Mouse (Mus musculus) megakaryocyte, embryonic 14.5 days (primary cell): ENCODE data around the gene Pld5. TPM values are rescaled to one million over a fixed set of nuclear protein-coding genes. Genes with fewer than 3 reads are reported as not detected.

Source experiments
- H3K27me3 ChIP-seq: replicated peaks from 2 replicates; pipeline ENCODE3; 2012; ENCODE audit warnings: inconsistent platforms
- H3K36me3 ChIP-seq: replicated peaks from 2 replicates; pipeline ENCODE3; 2012; ENCODE audit warnings: low read length, inconsistent platforms, mixed read lengths
- H3K4me1 ChIP-seq: 2 replicates; pipeline ENCODE4 v1.6.1; 2012; ENCODE audit warnings: inconsistent platforms
- H3K4me3 ChIP-seq: replicated peaks from 2 replicates; pipeline ENCODE3; 2012; ENCODE audit warnings: moderate library complexity, mild to moderate bottlenecking, inconsistent platforms
- H3K9me3 ChIP-seq: 2 replicates; pipeline ENCODE4 v1.6.1; 2012; ENCODE audit warnings: inconsistent platforms
- FLI1 ChIP-seq: IDR thresholded peaks from 2 replicates; pipeline ENCODE4 v1.6.1; 2012; ENCODE audit warnings: low read length, inconsistent platforms, mixed read lengths
- GATA1 ChIP-seq: IDR thresholded peaks from 3 replicates; pipeline ENCODE4 v1.6.1; 2012; ENCODE audit warnings: mixed read lengths, low read length, inconsistent platforms, borderline replicate concordance
- polyA plus RNA-seq: library from polyadenylated mRNA; stranded (reverse); fragments of >175 nt; gene quantifications from 2 replicates; pipeline ENCODE4 v1.2.3, GENCODE M21; 2012; ENCODE audit warnings: low replicate concordance; ENCODE audit not compliant: insufficient read depth

Gene Pld5
- polyA plus RNA-seq, 1 experiment: not detected

DNA sequence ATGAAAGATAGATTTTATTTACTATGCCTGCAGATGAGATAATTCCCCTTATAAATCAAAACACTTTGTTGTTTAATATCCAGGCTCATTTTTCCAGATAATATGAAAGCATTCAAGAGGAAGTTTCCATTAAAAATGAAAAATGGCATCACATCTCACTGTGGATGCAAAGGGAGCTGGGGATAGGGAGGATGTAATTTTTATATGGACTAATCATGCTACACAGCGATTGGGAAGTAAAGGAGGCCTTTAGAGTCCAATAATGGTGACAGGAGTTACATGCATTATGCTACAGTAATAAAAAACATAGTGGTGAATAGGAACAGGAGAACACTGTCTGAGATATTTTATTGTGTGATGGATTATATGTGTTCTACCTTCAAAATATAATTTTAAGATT, 100.1 kb downstream of the Pld5 start:
- TF ChIP-seq GATA1: no peak
- TF ChIP-seq FLI1: no peak
- no peaks in the 10 kb centered on the region for H3K27me3 ChIP-seq
- H3K36me3 ChIP-seq: no peaks in the 10 kb centered on the region
- no peaks in the 10 kb centered on the region for H3K4me1 ChIP-seq
- no peak overlapping the region for H3K4me3 ChIP-seq
- peaks cover 8% of the 10 kb centered on the region; the same call in 1 of the 2 replicates for H3K9me3 ChIP-seq

DNA sequence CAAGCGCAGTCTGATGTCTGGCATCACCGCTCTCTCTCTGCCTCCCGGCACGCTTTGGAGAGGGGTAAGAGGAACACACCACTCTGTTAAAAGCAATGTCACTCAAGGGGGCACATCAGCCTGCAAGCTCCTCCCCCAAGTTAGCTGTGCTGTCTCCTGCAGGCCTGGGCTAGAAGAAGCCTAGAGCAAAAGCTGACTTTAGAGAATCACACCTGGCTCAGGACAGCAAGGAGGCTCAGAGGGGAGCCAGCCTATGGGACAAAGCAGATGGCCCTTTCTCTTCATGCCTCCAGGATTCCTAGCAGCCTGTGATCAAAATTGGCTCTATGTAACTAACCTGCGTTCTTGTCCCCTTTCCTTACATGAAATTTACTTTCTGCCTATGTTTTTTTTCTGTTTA, 107.3 kb downstream of the Pld5 start:
- Histone ChIP-seq H3K27me3 (no peaks in the 10 kb centered on the region), H3K36me3 (no peaks in the 10 kb centered on the region), H3K9me3 (peaks cover 11% of the 10 kb centered on the region), H3K4me1 (no peaks in the 10 kb centered on the region), H3K4me3 (no peak overlapping the region)
- TF ChIP-seq FLI1 (no peak), GATA1 (no peak)

DNA sequence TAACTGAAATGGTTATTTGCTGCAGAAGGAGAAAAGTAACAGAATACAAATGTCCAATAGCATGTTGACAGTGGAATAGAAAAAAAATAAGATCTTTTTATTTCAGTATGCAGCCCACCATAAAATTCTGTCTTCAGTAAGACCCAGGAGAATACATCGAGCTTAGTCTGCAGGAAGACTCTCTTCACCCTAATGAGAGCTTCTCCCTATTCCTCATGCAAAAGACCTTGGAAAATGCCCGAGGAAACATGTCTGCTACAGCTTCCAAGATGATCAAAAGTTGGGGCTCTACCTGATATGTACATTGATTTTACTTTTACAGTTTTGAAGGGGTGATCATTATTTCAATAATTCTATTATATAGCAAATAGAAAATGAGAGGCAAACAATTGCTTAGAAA, 108.0 kb downstream of the Pld5 start:
- Histone ChIP-seq H3K4me1 (no peaks in the 10 kb centered on the region), H3K36me3 (no peaks in the 10 kb centered on the region), H3K9me3 (peaks cover 11% of the 10 kb centered on the region), H3K27me3 (no peaks in the 10 kb centered on the region), H3K4me3 (no peak overlapping the region)
- TF ChIP-seq GATA1 (no peak), FLI1 (no peak)

DNA sequence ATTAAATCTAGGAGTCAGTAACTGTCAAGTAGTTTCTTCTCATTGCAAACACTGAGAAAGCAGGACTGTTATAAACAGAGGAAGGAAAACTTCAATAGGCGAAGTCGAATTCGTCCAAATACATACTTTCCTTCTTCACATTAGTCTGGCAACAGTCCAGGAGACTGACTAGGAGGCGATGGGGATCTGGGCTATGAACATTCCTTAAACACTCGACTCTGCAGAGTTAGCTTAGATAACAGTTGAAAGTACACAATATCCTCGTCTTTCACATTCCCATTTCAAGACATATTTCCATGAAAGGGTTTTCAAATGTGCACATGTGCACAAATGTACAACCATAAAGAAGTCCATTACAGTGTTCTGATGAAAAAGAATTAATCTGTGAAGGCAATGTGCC, 129.8 kb downstream of the Pld5 start:
- TF ChIP-seq FLI1 (no peak), GATA1 (no peak)
- Histone ChIP-seq H3K4me1 (no peaks in the 10 kb centered on the region), H3K36me3 (no peaks in the 10 kb centered on the region), H3K9me3 (peaks cover 6% of the 10 kb centered on the region), H3K27me3 (no peaks in the 10 kb centered on the region), H3K4me3 (no peak overlapping the region)

DNA sequence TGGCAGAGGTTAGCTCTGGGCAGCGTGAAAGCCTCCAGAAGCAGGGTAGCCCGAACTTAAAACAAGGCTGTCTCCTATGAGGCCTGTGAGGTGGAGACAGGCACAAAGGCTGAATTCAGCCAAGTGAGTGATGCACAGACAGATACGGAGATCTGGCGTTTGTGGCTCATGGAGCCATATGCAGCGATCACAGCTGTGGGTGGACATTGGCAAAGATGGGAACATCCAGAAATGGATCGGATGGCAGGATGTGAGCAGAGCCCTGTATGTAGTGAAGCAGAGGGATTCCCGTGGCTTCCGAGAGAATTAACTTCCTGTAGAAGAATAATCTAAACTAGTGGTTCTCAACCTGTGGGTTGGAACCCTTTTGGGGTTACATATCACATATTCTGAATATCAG, 140.7 kb downstream of the Pld5 start:
- Histone ChIP-seq H3K36me3 (no peaks in the 10 kb centered on the region), H3K4me1 (peaks cover 7% of the 10 kb centered on the region), H3K27me3 (no peaks in the 10 kb centered on the region), H3K4me3 (no peak overlapping the region), H3K9me3 (peaks cover 20% of the 10 kb centered on the region)
- TF ChIP-seq FLI1 (no peak), GATA1 (no peak)

DNA sequence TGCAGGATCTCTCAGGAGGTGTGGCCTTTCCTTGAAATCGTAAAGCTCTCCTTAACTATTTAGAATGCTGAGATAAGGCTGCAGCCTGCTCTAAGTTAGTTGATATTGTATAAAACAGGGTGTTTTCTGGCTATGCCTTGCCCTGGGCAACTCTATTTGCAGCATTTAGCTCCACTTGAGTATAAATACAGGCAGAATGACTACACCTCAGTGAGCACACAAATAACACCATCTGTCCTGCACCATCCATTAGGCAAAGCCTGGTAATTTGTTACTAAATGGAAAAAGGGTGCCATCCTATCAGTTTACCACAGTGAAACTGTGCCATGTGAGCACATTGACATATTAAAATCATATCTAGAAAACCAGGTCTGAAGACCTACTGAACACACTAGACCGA, 149.3 kb downstream of the Pld5 start:
- Histone ChIP-seq H3K36me3 (no peaks in the 10 kb centered on the region), H3K4me1 (peaks cover 8% of the 10 kb centered on the region), H3K9me3 (0 out of 2 replicates have a peak, but pooled peaks cover 4% of the 10 kb centered on the region), H3K27me3 (no peaks in the 10 kb centered on the region), H3K4me3 (no peak overlapping the region)
- TF ChIP-seq GATA1 (no peak), FLI1 (no peak)

DNA sequence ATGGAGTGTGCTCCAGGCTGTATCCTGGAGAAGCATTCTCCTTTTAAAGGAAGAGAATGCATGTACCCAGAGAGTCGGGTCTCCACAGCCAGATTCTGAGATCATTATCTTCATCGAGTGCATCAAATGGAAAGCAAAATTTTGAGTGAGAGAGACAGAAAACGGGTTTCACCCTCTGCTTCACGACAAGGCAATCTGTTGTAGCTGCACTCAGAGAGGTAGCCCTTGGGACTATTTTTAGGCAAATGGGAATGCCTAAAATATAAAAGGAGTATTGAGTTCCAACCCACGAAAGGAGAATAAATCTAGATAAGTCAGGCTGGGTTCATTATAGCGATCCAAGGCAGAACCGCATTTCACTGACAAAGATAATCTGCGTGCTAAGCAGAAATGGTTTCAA, 150.7 kb downstream of the Pld5 start:
- 0 out of 2 replicates have a peak, but pooled peaks cover under 1% of the 10 kb centered on the region for H3K4me1 ChIP-seq

DNA sequence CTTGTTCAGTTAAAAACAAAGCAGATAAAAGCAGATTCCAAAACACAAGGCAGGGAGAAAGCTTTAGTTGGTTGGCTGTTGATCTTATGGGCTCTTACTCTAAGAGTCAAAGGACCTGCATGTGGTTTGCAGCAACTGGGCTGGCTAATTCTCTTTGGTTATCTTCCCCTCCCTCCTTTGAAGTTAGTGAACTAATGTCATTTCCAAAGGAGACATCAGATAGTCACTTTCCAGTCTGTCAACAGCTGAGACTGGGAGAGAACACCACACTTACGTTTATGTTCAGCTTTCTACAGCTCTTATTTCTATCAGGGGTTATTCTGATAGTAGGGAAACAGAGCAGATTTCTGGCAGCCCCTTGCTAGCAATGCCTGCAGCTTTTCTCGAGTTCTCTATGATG, 151.3 kb downstream of the Pld5 start:
- Histone ChIP-seq H3K9me3 (peaks cover 10% of the 10 kb centered on the region; the same call in 1 of the 2 replicates), H3K36me3 (no peaks in the 10 kb centered on the region), H3K4me1 (no peaks in the 10 kb centered on the region), H3K27me3 (no peaks in the 10 kb centered on the region), H3K4me3 (no peak overlapping the region)
- TF ChIP-seq FLI1: no peak
- no peak for TF ChIP-seq GATA1

More for the DNA sequence above, 150.7 kb downstream of the Pld5 start:
- no peak overlapping the region for H3K4me3 ChIP-seq
- TF ChIP-seq GATA1: no peak
- no peak for TF ChIP-seq FLI1
- no peaks in the 10 kb centered on the region for H3K36me3 ChIP-seq
- H3K27me3 ChIP-seq: no peaks in the 10 kb centered on the region
- H3K9me3 ChIP-seq: peaks cover 4% of the 10 kb centered on the region; the same call in 1 of the 2 replicates

DNA sequence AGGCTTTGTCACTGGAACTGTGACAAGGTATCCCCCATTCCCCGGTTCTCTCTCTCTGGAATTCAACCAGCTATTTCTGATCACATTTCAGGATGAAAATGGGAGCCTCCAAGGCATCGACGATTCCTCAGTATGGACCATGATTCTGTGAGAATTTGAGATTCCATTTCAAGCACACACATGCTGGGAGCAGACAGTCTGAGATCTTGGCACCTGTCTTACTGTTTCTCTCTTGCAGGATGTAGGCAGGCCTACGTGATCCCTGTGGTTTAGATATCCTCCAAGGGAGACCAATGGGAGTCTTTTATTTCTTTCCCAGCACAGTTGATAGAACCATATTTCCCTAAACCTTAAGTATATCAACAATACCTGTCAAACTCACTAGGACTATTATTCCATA, 159.5 kb downstream of the Pld5 start:
- peaks cover 6% of the 10 kb centered on the region; the same call in 1 of the 2 replicates for H3K9me3 ChIP-seq
- no peak for TF ChIP-seq FLI1
- TF ChIP-seq GATA1: no peak
- H3K27me3 ChIP-seq: no peaks in the 10 kb centered on the region
- peaks cover 3% of the 10 kb centered on the region; the same call in 1 of the 2 replicates for H3K4me1 ChIP-seq
- H3K4me3 ChIP-seq: no peak overlapping the region
- H3K36me3 ChIP-seq: no peaks in the 10 kb centered on the region

DNA sequence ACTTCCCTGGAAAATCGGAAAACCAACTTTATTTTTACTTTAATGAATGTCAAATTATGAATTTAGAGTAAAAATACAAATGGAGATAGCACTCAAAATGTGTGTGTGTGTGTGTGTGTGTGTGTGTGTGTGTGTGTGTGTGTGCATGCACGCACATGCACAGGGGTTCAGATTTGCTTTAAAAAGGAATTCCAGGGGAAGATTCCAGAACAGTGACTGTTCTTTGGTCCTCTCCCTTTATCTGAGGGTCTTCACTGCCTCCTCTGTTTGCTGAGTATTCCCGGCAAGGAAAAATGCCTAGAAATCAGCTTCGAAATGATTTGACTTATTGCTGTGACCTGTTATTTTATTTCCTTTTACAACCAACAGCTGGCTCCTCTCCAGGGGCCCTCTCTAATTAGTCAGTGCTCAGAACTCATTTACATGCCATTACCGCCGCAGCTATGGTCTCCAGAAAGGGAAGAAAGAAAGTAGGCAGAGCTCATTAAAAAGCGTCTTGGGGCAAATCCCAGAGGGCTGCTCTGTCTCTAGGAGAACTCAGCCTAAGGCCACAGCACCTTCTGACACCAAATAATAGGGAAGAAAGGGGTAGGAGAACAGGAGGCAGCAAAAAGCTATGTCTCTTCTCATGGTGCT, 176.3 kb downstream of the Pld5 start:
- Histone ChIP-seq H3K36me3 (no peaks in the 10 kb centered on the region), H3K4me3 (no peak overlapping the region), H3K9me3 (no peaks in the 10 kb centered on the region), H3K27me3 (no peaks in the 10 kb centered on the region), H3K4me1 (no peaks in the 10 kb centered on the region)
- TF ChIP-seq GATA1 (no peak), FLI1 (no peak)

DNA sequence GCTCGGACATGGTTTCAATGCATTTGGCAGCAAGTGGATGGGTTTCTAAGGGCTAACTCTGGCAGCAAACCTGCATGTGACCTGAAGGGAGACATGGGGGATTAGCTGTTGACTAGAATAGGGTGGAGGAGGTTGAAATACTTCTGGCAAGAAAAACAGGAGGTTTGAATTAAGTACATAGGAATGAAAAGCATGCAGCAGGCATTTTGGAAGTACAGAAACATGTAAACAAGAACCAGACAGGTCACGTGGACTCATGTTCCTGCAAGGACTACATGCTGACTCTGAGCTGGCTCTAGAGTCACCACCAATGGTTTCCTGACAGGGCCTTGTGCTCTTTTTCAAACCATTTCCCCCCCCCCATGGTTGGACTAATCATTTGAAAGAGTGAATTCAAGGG, 183.0 kb downstream of the Pld5 start:
- Histone ChIP-seq H3K4me3 (no peak overlapping the region), H3K9me3 (no peaks in the 10 kb centered on the region), H3K27me3 (no peaks in the 10 kb centered on the region), H3K36me3 (no peaks in the 10 kb centered on the region), H3K4me1 (no peaks in the 10 kb centered on the region)
- TF ChIP-seq GATA1 (no peak), FLI1 (no peak)
